Mouse (Mus musculus) retina, adult 2 months (tissue): ENCODE data around the gene Nxph4.
A peak's percentile ranks its signal among the peaks of the same experiment; 100 is the strongest.

Experiments used
- DNase-seq: peaks from one replicate; pipeline ENCODE4 v3.0.0-alpha.2; 2012; ENCODE audit warnings: low read depth, low spot score

Nxph4 gene

GRCm38 (mm10) chr10:127490160-127491127, 43.9 kb downstream of the Nxph4 start:
- no peak for DNase-seq

DNA sequence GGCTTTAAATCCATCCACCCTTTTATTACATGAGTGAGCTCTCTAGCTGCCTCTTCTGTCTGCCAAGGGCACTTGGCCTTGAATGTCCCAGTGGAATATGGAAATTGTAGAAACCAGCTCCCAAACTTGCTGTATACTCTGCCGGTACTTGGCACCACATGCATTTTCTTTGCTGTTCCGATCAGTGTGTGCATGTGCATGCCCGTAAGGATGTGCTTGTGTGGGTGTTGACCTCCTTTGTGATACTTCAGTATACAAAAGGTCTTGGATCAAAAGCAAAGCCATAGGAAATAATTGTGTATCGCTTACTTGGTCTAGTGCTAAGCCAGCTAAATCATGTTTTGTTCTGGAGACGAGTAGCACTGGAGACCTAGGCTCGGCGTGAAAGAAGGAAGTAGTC, 45.5 kb downstream of the Nxph4 start:
- no peak for DNase-seq

- DNase-seq, result no peak
These were observed 49.1 kb downstream of the Nxph4 start for GRCm38 (mm10) chr10:127485235-127485634.

DNA sequence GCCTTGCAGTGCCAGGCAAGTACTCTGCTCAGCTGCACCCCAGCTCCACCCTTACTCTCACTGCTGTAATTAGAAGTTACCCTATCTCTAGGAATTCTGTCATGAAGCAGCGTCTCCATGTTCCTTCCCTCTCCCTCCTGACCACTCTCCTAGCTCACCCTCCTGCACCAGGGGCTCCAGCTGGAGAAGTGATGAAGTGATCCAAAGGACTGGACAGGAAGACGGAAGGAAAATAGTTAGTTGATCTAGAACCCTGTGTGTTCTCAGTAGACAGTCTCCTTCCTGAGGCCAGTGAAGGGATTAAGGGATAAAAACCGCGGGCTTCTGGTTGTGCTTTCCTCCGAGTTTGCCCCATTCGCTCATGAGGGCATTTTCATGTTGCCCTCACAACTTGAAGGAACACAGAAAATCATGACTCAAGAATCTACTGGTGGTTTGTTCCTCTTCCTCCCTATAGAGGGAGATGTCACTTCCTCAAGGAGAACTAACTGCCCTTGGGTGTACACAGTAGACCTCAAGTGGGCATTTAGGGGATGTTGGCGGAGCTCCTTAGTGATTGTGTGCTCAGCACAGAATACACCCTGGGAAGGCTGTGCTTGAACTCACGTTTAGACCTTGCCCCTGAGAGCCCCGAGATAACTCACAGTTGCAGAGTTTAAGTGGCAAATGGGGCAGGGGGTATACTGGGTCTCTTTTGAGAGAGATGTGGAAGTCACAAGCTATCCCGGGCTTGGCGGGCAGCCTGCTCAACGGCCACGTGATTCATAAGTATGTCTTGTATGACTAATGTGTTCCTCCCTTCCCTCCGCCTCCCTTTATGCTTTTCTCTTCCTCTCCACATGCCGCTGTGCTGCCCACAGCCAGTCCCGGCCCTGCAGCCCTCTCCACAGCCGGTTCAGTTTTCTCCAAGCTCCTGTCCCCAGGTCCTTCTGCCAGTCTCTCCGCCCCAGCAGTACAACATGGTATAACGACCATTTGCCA, 53.2 kb downstream of the Nxph4 start:
- no peak for DNase-seq

DNA sequence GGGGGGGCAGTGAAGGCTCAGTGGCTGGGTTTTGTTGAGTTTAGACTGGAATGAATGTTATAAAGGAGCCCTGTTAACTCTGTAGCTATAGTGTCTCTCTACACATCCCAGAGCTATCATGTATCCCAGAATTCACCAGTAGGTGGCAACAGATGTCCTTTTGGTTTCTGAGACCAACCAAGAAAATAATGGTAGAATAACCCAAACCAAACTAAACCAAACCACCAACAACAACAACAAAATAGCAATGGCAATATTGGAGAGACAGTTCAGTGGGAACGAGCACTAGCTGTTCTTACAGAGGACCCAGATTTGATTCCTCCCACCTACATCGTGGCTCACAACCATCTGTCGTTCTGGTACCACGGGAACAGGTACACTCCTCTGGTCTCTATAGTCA, 55.2 kb downstream of the Nxph4 start:
- DNase-seq, result peak; percentile 18

- DNase-seq, result no peak
These were observed 57.1 kb downstream of the Nxph4 start for GRCm38 (mm10) chr10:127477301-127477700.

GRCm38 (mm10) chr10:127476541-127476940, 57.8 kb downstream of the Nxph4 start:
- no peak for DNase-seq
